Mouse (Mus musculus) lung, embryonic 14.5 days (tissue): Measurements from ENCODE around the gene Cbarp. TPM values are rescaled to one million over a fixed set of nuclear protein-coding genes. Genes with fewer than 3 reads are reported as not detected.

Experiments
- ATAC-seq: fragments of 200-750 bp; cut with Nextera tagmentation; 2 replicates; pipeline ENCODE4 v1.8.0; 2017; ENCODE audit warnings: mild to moderate bottlenecking, moderate TSS enrichment, moderate library complexity; ENCODE audit not compliant: insufficient read depth
- DNase-seq: peaks from one replicate; pipeline ENCODE4 v3.0.0-alpha.2; 2015
- H3K27ac ChIP-seq: fragments of 300-500 bp; sonication (generic); 2 replicates; pipeline ENCODE4 v1.5.1; 2014; ENCODE audit warnings: low read depth, mild to moderate bottlenecking, moderate library complexity
- H3K27me3 ChIP-seq: fragments of 300-500 bp; sonication (generic); 2 replicates; pipeline ENCODE4 v1.6.1; 2014; ENCODE audit warnings: low read length, control low read depth; ENCODE audit not compliant: insufficient read depth
- H3K36me3 ChIP-seq: fragments of 300-500 bp; sonication (generic); 2 replicates; pipeline ENCODE4 v1.6.1; 2014; ENCODE audit warnings: control low read depth; ENCODE audit not compliant: insufficient read depth
- H3K4me1 ChIP-seq: fragments of 300-500 bp; sonication (generic); 2 replicates; pipeline ENCODE4 v1.6.1; 2014; ENCODE audit warnings: antibody characterized with exemption, control low read depth; ENCODE audit not compliant: insufficient read depth
- H3K4me2 ChIP-seq: fragments of 300-500 bp; sonication (generic); 2 replicates; pipeline ENCODE4 v1.6.1; 2014; ENCODE audit warnings: mild to moderate bottlenecking
- H3K4me3 ChIP-seq: fragments of 300-500 bp; sonication (generic); 2 replicates; pipeline ENCODE4 v1.5.1; 2014; ENCODE audit warnings: low read depth, low read length
- H3K9ac ChIP-seq: fragments of 300-500 bp; sonication (generic); 2 replicates; pipeline ENCODE4 v1.6.1; 2014
- H3K9me3 ChIP-seq: fragments of 300-500 bp; sonication (generic); 2 replicates; pipeline ENCODE4 v1.6.1; 2016; ENCODE audit warnings: low read depth, low read length, control low read depth
- CTCF ChIP-seq: IDR thresholded peaks from 2 replicates; pipeline ENCODE4 v1.5.1; 2016; ENCODE audit warnings: antibody characterized with exemption, low read depth
- WGBS: fragments of 180-500 bp; shearing (Covaris S2); extraction: QIAGEN DNeasy Blood & Tissue Kit; methylation state at CpG from one replicate; pipeline ENCODE4 v1.1.7; 2014; 5-methylcytosine and 5-hydroxymethylcytosine counted together
- polyA plus RNA-seq: library from polyadenylated mRNA; unstranded; fragments of >200 nt; fragmentation: Nextera tagmentation; extraction: Ambion mirVana; gene quantifications from 2 replicates; pipeline ENCODE4 v1.2.1, GENCODE M21; 2014

Cbarp gene
- polyA plus RNA-seq, 1 experiment from 2014 or later, result 5.5 TPM

GRCm38 (mm10) chr10:80094085-80094484, 46.5 kb downstream of the Cbarp start:
- Histone ChIP-seq H3K27ac (no peak overlapping the region), H3K9ac (no peak overlapping the region), H3K27me3 (no peaks in the 10 kb centered on the region), H3K9me3 (no peaks in the 10 kb centered on the region), H3K4me1 (peaks cover 9% of the 10 kb centered on the region), H3K36me3 (0 out of 2 replicates have a peak, but pooled peaks cover 3% of the 10 kb centered on the region), H3K4me3 (no peak overlapping the region), H3K4me2 (no peak overlapping the region)
- ATAC-seq (no peak), DNase-seq (no peak)
- TF ChIP-seq CTCF, result no peak
- 92% methylated on average over 6 of the region's 6 CpGs for WGBS

GRCm38 (mm10) chr10:80092690-80093089, 47.9 kb downstream of the Cbarp start:
- no peak overlapping the region; the same call in 1 of the 2 replicates for H3K9ac ChIP-seq

GRCm38 (mm10) chr10:80091527-80091926, 49.1 kb downstream of the Cbarp start:
- H3K4me1 ChIP-seq, result peaks cover 4% of the 10 kb centered on the region
- DNase-seq, result no peak
- TF ChIP-seq CTCF, result no peak
- H3K27ac ChIP-seq, result no peak overlapping the region
- no peak overlapping the region for H3K4me2 ChIP-seq
- no peak overlapping the region for H3K4me3 ChIP-seq
- H3K36me3 ChIP-seq, result 0 out of 2 replicates have a peak, but pooled peaks cover 3% of the 10 kb centered on the region
- H3K9me3 ChIP-seq, result no peaks in the 10 kb centered on the region
- ATAC-seq, result no peak
- 75% methylated on average over 6 of the region's 6 CpGs for WGBS
- H3K9ac ChIP-seq, result no peak overlapping the region
- no peaks in the 10 kb centered on the region for H3K27me3 ChIP-seq

More at GRCm38 (mm10) chr10:80092690-80093089, 47.9 kb downstream of the Cbarp start:
- TF ChIP-seq CTCF, result no peak
- no peak overlapping the region for H3K4me3 ChIP-seq
- no peak for DNase-seq
- H3K4me1 ChIP-seq, result peaks cover 9% of the 10 kb centered on the region
- 0 out of 2 replicates have a peak, but pooled peaks cover 3% of the 10 kb centered on the region for H3K36me3 ChIP-seq
- 67% methylated on average over 5 of the region's 5 CpGs for WGBS
- 0 out of 2 replicates have a peak, but pooled peaks have one; percentile 25 for ATAC-seq
- H3K9me3 ChIP-seq, result no peaks in the 10 kb centered on the region
- 0 out of 2 replicates have a peak overlapping the region, but pooled peaks have one; percentile 12 for H3K27ac ChIP-seq
- H3K4me2 ChIP-seq, result no peak overlapping the region
- H3K27me3 ChIP-seq, result no peaks in the 10 kb centered on the region

- Histone ChIP-seq H3K36me3 (peaks cover 8% of the 10 kb centered on the region; the same call in 1 of the 2 replicates), H3K4me2 (no peak overlapping the region), H3K9ac (no peak overlapping the region), H3K27me3 (no peaks in the 10 kb centered on the region), H3K9me3 (no peaks in the 10 kb centered on the region), H3K4me3 (no peak overlapping the region), H3K4me1 (peaks cover 5% of the 10 kb centered on the region), H3K27ac (no peak overlapping the region)
- no peak for DNase-seq
- 46% methylated on average over 4 of the region's 4 CpGs for WGBS
- peak; percentile 30 for TF ChIP-seq CTCF
- no peak for ATAC-seq
Observed at GRCm38 (mm10) chr10:80089146-80089545, 51.5 kb downstream of the Cbarp start.

GRCm38 (mm10) chr10:80087483-80087882, 53.2 kb downstream of the Cbarp start:
- Histone ChIP-seq H3K9me3 (no peaks in the 10 kb centered on the region), H3K4me1 (peaks cover 7% of the 10 kb centered on the region), H3K36me3 (peaks cover 24% of the 10 kb centered on the region), H3K4me3 (no peak overlapping the region), H3K27me3 (no peaks in the 10 kb centered on the region), H3K4me2 (no peak overlapping the region), H3K27ac (no peak overlapping the region), H3K9ac (no peak overlapping the region)
- 87% methylated on average over 8 of the region's 8 CpGs for WGBS
- ATAC-seq, result no peak
- no peak for TF ChIP-seq CTCF
- DNase-seq, result no peak

GRCm38 (mm10) chr10:80086847-80087246, 53.8 kb downstream of the Cbarp start:
- whole genome bisulfite sequencing, result 78% methylated on average over 3 of the region's 3 CpGs
- no peaks in the 10 kb centered on the region for H3K27me3 ChIP-seq
- no peaks in the 10 kb centered on the region for H3K9me3 ChIP-seq
- no peak for ATAC-seq
- peaks cover 7% of the 10 kb centered on the region for H3K4me1 ChIP-seq
- no peak overlapping the region for H3K4me2 ChIP-seq
- H3K36me3 ChIP-seq, result peaks cover 31% of the 10 kb centered on the region
- no peak for TF ChIP-seq CTCF
- DNase-seq, result no peak
- H3K27ac ChIP-seq, result no peak overlapping the region
- no peak overlapping the region for H3K4me3 ChIP-seq
- no peak overlapping the region for H3K9ac ChIP-seq

DNA sequence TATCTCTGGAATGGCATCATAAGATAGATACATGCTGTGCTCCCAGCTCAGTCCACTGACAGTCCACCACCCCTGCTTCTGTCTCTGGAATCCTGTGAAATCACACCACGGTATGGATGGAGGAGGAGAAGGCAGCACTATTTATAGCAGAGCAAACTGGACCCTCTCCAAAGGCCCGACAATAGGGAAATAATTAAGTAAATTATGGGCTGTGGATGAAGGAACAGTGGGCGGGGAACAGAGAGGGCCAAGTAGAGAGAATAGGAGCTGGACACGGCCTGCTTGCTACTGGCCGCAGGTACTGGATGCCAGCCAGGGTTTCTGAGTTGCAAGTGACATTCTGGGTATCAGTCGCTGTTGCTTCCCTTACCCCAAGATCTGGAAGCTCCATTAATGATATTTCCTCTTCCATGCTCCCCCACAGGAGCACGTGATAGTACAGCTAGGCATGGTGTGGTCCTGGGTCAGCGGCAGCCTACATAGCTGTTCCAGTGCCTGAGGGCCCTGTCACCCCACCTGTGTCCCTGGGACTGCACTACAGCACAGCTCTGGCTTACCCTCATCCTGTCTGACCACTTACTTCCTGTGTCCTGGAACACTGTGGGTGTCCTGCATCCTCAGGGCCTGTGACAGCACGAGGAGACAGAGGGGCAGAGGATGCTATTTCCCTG, 55.7 kb downstream of the Cbarp start:
- Histone ChIP-seq H3K9me3 (no peaks in the 10 kb centered on the region), H3K27ac (peak overlapping the region; percentile 63; the same call in 1 of the 2 replicates), H3K27me3 (no peaks in the 10 kb centered on the region), H3K4me3 (no peak overlapping the region), H3K4me1 (peaks cover 7% of the 10 kb centered on the region), H3K36me3 (peaks cover 48% of the 10 kb centered on the region), H3K4me2 (peak overlapping the region; percentile 18; the same call in 1 of the 2 replicates), H3K9ac (peak overlapping the region; percentile 6; the same call in 1 of the 2 replicates)
- WGBS, result 28% methylated on average over 9 of the region's 9 CpGs
- DNase-seq (peak; percentile 94), ATAC-seq (peak; percentile 88)
- TF ChIP-seq CTCF, result no peak
